Comparison of ENCODE assay signal across 8 mouse cellular contexts in genomic region chr1:134962821-134963220, GRCm38 (mm10). TPM values are rescaled to one million over a fixed set of nuclear protein-coding genes. Genes with fewer than 3 reads are reported as not detected.
DNase-seq lines count a peak whose midpoint lies in the region; ATAC-seq and TF ChIP-seq lines count a peak whose summit lies in the region.

No protein-coding gene starts in this region.

- WGBS in embryonic facial prominence, embryonic 15.5 days, result 2% methylated on average over 11 of the region's 11 CpGs
- WGBS in intestine, embryonic 16.5 days, result 2% methylated on average over 11 of the region's 11 CpGs
- WGBS in thymus, adult 2 months, result 5% methylated on average over 11 of the region's 11 CpGs

- peak; percentile 58 for ATAC-seq in CD4-positive, CD25-positive, alpha-beta regulatory T cell, adult 4 months
- no peak for ATAC-seq in embryonic facial prominence, embryonic 15.5 days (ENCODE audit: insufficient number of reproducible peaks, low FRiP score, low TSS enrichment, low read depth)
- peak; percentile 79 for ATAC-seq in intestine, embryonic 16.5 days
- peak; percentile 44; the same call in 1 of the 2 replicates for ATAC-seq in megakaryocyte, adult 5-6 weeks (ENCODE audit: poor library complexity, severe bottlenecking)

- peak overlapping the region; percentile 87 for H3K4me3 ChIP-seq in embryonic facial prominence, embryonic 15.5 days (replicated peaks)
- H3K4me3 ChIP-seq in intestine, embryonic 16.5 days (ENCODE audit: low read length), result peak overlapping the region; percentile 79
- H3K4me3 ChIP-seq in thymus, adult 2 months (ENCODE audit: control insufficient read depth, insufficient read depth, low read length), result peak overlapping the region; percentile 65

- H3K27me3 ChIP-seq in embryonic facial prominence, embryonic 15.5 days, result no peaks in the 10 kb centered on the region
- H3K27me3 ChIP-seq in intestine, embryonic 16.5 days (replicated peaks; ENCODE audit: control insufficient read depth, insufficient read depth, low read length), result no peaks in the 10 kb centered on the region
- no peaks in the 10 kb centered on the region for H3K27me3 ChIP-seq in thymus, adult 2 months (ENCODE audit: control insufficient read depth, insufficient read depth, low read length)

- H3K36me3 ChIP-seq in embryonic facial prominence, embryonic 15.5 days, result peaks cover 5% of the 10 kb centered on the region; the same call in 1 of the 2 replicates
- no peaks in the 10 kb centered on the region for H3K36me3 ChIP-seq in intestine, embryonic 16.5 days (ENCODE audit: control insufficient read depth, insufficient read depth, low read length)
- H3K36me3 ChIP-seq in thymus, adult 2 months (ENCODE audit: control insufficient read depth, insufficient read depth, low read length), result no peaks in the 10 kb centered on the region

- no peak for TF ChIP-seq CTCF in thymus, adult 2 months (IDR thresholded peaks at IDR 0.05; ENCODE audit: borderline replicate concordance, control insufficient read depth, extremely low read depth, insufficient read depth, low read length, poor library complexity)

- H3K9me3 ChIP-seq in embryonic facial prominence, embryonic 15.5 days (replicated peaks), result no peaks in the 10 kb centered on the region
- no peaks in the 10 kb centered on the region for H3K9me3 ChIP-seq in intestine, embryonic 16.5 days (ENCODE audit: control insufficient read depth, low read length)

- H3K4me2 ChIP-seq in embryonic facial prominence, embryonic 15.5 days (replicated peaks), result peak overlapping the region; percentile 84
- peak overlapping the region; percentile 85 for H3K4me2 ChIP-seq in intestine, embryonic 16.5 days (ENCODE audit: low read depth, low read length)

- 0 out of 2 replicates have a peak overlapping the region, but pooled peaks have one; percentile 28 for H3K27ac ChIP-seq in embryonic facial prominence, embryonic 15.5 days (replicated peaks)
- H3K27ac ChIP-seq in intestine, embryonic 16.5 days (ENCODE audit: low read length), result 0 out of 2 replicates have a peak overlapping the region, but pooled peaks have one; percentile 51
- no peak overlapping the region for H3K27ac ChIP-seq in thymus, adult 2 months (ENCODE audit: control insufficient read depth, insufficient read depth, low read length)

- peaks cover 8% of the 10 kb centered on the region; the same call in 1 of the 2 replicates for H3K4me1 ChIP-seq in embryonic facial prominence, embryonic 15.5 days
- 0 out of 2 replicates have a peak, but pooled peaks cover 3% of the 10 kb centered on the region for H3K4me1 ChIP-seq in intestine, embryonic 16.5 days (ENCODE audit: control insufficient read depth, insufficient read depth, low read length)
- peaks cover 3% of the 10 kb centered on the region; the same call in 1 of the 2 replicates for H3K4me1 ChIP-seq in thymus, adult 2 months (replicated peaks; ENCODE audit: control insufficient read depth, insufficient read depth, low read length)

- TF ChIP-seq POLR2A in thymus, adult 2 months (IDR thresholded peaks at IDR 0.05; ENCODE audit: control insufficient read depth, extremely low read depth, insufficient read depth, low read length, poor library complexity), result no peak

- DNase-seq in 416B (ENCODE audit: low read depth), result peak; percentile 58
- peak; percentile 56 for DNase-seq in thymus, adult 2 months
- DNase-seq in gastrocnemius, postnatal 4 days (ENCODE audit: low spot score in 2 of 2), result no peak
- no peak for DNase-seq in adrenal gland, postnatal 4 days (ENCODE audit: low spot score in 2 of 2)

- H3K9ac ChIP-seq in embryonic facial prominence, embryonic 15.5 days, result peak overlapping the region; percentile 65
- H3K9ac ChIP-seq in intestine, embryonic 16.5 days (ENCODE audit: low read depth, low read length), result peak overlapping the region; percentile 81

RNA-seq across cellular contexts. Expression of gene Ube2t, which starts 0.5 kb away (rescaled TPM):
- 1 to 10 TPM; 5.6 to 6.3 TPM for polyA plus RNA-seq in CD4-positive, CD25-positive, alpha-beta regulatory T cell, adult 4 months (2017; shearing (Covaris generic))
- polyA plus RNA-seq in embryonic facial prominence, embryonic 15.5 days (2015; fragmentation: Nextera tagmentation; extraction: Ambion mirVana), result 27.0 and 30.3 TPM in 2 replicates
- 23.2 and 28.4 TPM in 2 replicates for polyA plus RNA-seq in intestine, embryonic 16.5 days (2015; fragmentation: Nextera tagmentation; extraction: Ambion mirVana)
- 49.0 and 58.0 TPM in 2 replicates for total RNA-seq in megakaryocyte, adult 5-6 weeks (2015)
- total RNA-seq in megakaryocyte, adult 5-6 weeks (2017), result 15.6 and 16.3 TPM in 2 replicates
- polyA plus RNA-seq in thymus, adult 2 months (2012; rRNA removed), result 15.1 and 22.9 TPM in 2 replicates
- 1 to 10 TPM; 9.2 to 9.5 TPM for total RNA-seq in gastrocnemius, postnatal 4 days (2021)
- 10 to 100 TPM; 11.1 to 12.1 TPM for total RNA-seq in adrenal gland, postnatal 4 days (2021)

RNA-seq across cellular contexts. Expression of gene Ppp1r12b, which starts 7.1 kb away (rescaled TPM):
- polyA plus RNA-seq in CD4-positive, CD25-positive, alpha-beta regulatory T cell, adult 4 months (2017; shearing (Covaris generic)), result 1 to 10 TPM; 7.7 to 7.9 TPM
- 9.6 and 9.9 TPM in 2 replicates for polyA plus RNA-seq in embryonic facial prominence, embryonic 15.5 days (2015; fragmentation: Nextera tagmentation; extraction: Ambion mirVana)
- 13.9 and 18.5 TPM in 2 replicates for polyA plus RNA-seq in intestine, embryonic 16.5 days (2015; fragmentation: Nextera tagmentation; extraction: Ambion mirVana)
- 3.7 and 5.0 TPM in 2 replicates for total RNA-seq in megakaryocyte, adult 5-6 weeks (2015)
- total RNA-seq in megakaryocyte, adult 5-6 weeks (2017), result 4.4 and 4.6 TPM in 2 replicates
- polyA plus RNA-seq in thymus, adult 2 months (2012; rRNA removed), result 15.7 and 16.0 TPM in 2 replicates
- total RNA-seq in gastrocnemius, postnatal 4 days (2021), result 100 to 1,000 TPM; 181 to 205 TPM
- 10 to 100 TPM; 19.7 to 22.1 TPM for total RNA-seq in adrenal gland, postnatal 4 days (2021)

Comparison
In these comparisons a context has a peak if more than half of its experiments do, and no peak if none do; other contexts are left out.
1. DNase-seq: peak in 416B (single experiment) and thymus, adult 2 months (single experiment); none in gastrocnemius, postnatal 4 days (0 of 2) and adrenal gland, postnatal 4 days (0 of 2).
2. Peak in every context shown above with its lines, with median percentiles within 50 percentile points of each other: H3K4me3 ChIP-seq.